Mouse (Mus musculus): ENCODE measurements around the gene Mobp. TPM values are rescaled to one million over a fixed set of nuclear protein-coding genes. Genes with fewer than 3 reads are reported as not detected.
A peak's percentile ranks its signal among the peaks of the same experiment; 100 is the strongest.

Mobp gene
- polyA plus RNA-seq, 2 experiments, result not detected

DNA sequence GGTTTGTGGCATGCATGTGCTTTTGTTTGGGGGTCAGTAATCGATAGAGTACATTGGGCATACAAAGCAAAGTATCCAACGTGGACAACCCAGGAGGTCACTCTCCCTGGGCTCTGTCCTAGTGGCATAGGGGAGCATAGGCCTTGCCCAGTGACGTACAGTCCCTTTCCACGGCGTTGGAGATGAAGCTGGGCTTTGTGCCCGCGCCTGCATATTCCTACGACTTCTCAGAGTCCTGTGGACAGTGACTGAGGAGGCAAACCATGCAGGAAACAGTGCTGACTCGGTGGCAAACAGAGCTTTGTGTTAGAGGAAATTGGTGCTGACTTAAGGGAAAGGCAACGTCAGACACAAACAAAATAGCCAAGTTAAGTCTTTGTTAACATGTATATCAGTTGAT, 20.2 kb upstream of the Mobp start:
- DNase-seq (ENCODE audit: low spot score) (no peak), ATAC-seq (ENCODE audit: low FRiP score, low read depth) (no peak)
- 73% methylated on average over 10 of the region's 10 CpGs for WGBS

DNA sequence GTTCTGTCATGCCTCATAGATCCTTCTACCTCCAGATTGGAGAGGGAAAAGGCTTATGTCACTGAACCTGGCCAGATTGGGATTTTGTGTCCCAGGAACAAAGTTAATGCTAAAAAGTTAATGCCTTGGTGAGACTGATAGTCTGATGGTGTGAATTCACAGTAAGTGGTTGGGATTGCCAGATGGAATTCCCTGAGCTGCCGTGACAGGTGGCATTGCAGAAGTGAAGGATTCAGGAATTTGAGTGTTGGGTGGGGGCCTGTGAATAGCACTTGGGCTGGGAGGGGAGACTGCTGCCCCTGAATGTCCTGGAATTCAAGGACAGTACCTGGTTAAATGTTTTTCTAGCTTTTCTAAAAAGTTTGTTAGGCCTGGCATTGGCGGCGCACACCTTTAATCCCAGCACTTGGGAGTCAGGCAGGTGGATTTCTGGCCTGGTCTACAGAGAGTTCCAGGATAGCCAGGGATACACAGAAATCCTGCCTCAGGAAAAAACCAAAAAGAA, 17.7 kb upstream of the Mobp start:
- no peak for DNase-seq (ENCODE audit: low spot score)
- Histone ChIP-seq H3K4me1 (ENCODE audit: control insufficient read depth, insufficient read depth, low read length) (peaks cover 11% of the 10 kb centered on the region), H3K27me3 (ENCODE audit: control insufficient read depth, insufficient read depth, low read length) (no peaks in the 10 kb centered on the region), H3K9ac (ENCODE audit: low read depth, low read length, severe bottlenecking) (no peak overlapping the region), H3K4me3 (replicated peaks; ENCODE audit: low read length) (no peak overlapping the region), H3K9me3 (ENCODE audit: control insufficient read depth, low read length) (no peaks in the 10 kb centered on the region), H3K4me2 (replicated peaks; ENCODE audit: low read depth, low read length, severe bottlenecking) (no peak overlapping the region), H3K27ac (replicated peaks; ENCODE audit: low read depth, low read length) (no peak overlapping the region), H3K36me3 (ENCODE audit: control insufficient read depth, insufficient read depth, low read length) (peaks cover 49% of the 10 kb centered on the region)
- no peak for TF ChIP-seq POLR2A (IDR thresholded peaks at IDR 0.05; ENCODE audit: borderline replicate concordance, extremely low read depth, insufficient read depth, insufficient read length)
- 86% methylated on average over 3 of the region's 3 CpGs for WGBS
- no peak for ATAC-seq (ENCODE audit: low FRiP score, low read depth)

More for the DNA sequence above, 20.2 kb upstream of the Mobp start:
- H3K9ac ChIP-seq (ENCODE audit: low read depth, low read length, severe bottlenecking), result peak overlapping the region; percentile 99
- peak overlapping the region; percentile 68 for H3K4me2 ChIP-seq (replicated peaks; ENCODE audit: low read depth, low read length, severe bottlenecking)
- peak overlapping the region; percentile 100 for H3K4me3 ChIP-seq (replicated peaks; ENCODE audit: low read length)
- H3K27ac ChIP-seq (replicated peaks; ENCODE audit: low read depth, low read length), result no peak overlapping the region
- peaks cover 50% of the 10 kb centered on the region for H3K36me3 ChIP-seq (ENCODE audit: control insufficient read depth, insufficient read depth, low read length)
- TF ChIP-seq POLR2A (IDR thresholded peaks at IDR 0.05; ENCODE audit: borderline replicate concordance, extremely low read depth, insufficient read depth, insufficient read length), result no peak
- H3K9me3 ChIP-seq (ENCODE audit: control insufficient read depth, low read length), result no peaks in the 10 kb centered on the region
- no peaks in the 10 kb centered on the region for H3K27me3 ChIP-seq (ENCODE audit: control insufficient read depth, insufficient read depth, low read length)
- peaks cover 12% of the 10 kb centered on the region for H3K4me1 ChIP-seq (ENCODE audit: control insufficient read depth, insufficient read depth, low read length)

- Histone ChIP-seq H3K4me1 (ENCODE audit: control insufficient read depth, insufficient read depth, low read length) (peaks cover 10% of the 10 kb centered on the region; the same call in 1 of the 2 replicates), H3K9me3 (ENCODE audit: control insufficient read depth, low read length) (no peaks in the 10 kb centered on the region), H3K4me3 (replicated peaks; ENCODE audit: low read length) (no peak overlapping the region), H3K9ac (ENCODE audit: low read depth, low read length, severe bottlenecking) (no peak overlapping the region), H3K27me3 (ENCODE audit: control insufficient read depth, insufficient read depth, low read length) (no peaks in the 10 kb centered on the region), H3K4me2 (replicated peaks; ENCODE audit: low read depth, low read length, severe bottlenecking) (no peak overlapping the region), H3K27ac (replicated peaks; ENCODE audit: low read depth, low read length) (no peak overlapping the region), H3K36me3 (ENCODE audit: control insufficient read depth, insufficient read depth, low read length) (peaks cover 49% of the 10 kb centered on the region)
- no peak for TF ChIP-seq POLR2A (IDR thresholded peaks at IDR 0.05; ENCODE audit: borderline replicate concordance, extremely low read depth, insufficient read depth, insufficient read length)
- DNase-seq (ENCODE audit: low spot score), result no peak
- WGBS, result 36% methylated on average over 8 of the region's 8 CpGs
- ATAC-seq (ENCODE audit: low FRiP score, low read depth), result no peak; the same call in 1 of the 2 replicates
These were observed 16.3 kb upstream of the Mobp start for GRCm38 (mm10) chr9:120132980-120133754.

GRCm38 (mm10) chr9:120133755-120134475, 15.6 kb upstream of the Mobp start:
- H3K36me3 ChIP-seq (ENCODE audit: control insufficient read depth, insufficient read depth, low read length), result peaks cover 45% of the 10 kb centered on the region
- ATAC-seq (ENCODE audit: low FRiP score, low read depth), result no peak
- peaks cover 4% of the 10 kb centered on the region; the same call in 1 of the 2 replicates for H3K4me1 ChIP-seq (ENCODE audit: control insufficient read depth, insufficient read depth, low read length)
- H3K27ac ChIP-seq (replicated peaks; ENCODE audit: low read depth, low read length), result no peak overlapping the region
- H3K9me3 ChIP-seq (ENCODE audit: control insufficient read depth, low read length), result no peaks in the 10 kb centered on the region
- TF ChIP-seq POLR2A (IDR thresholded peaks at IDR 0.05; ENCODE audit: borderline replicate concordance, extremely low read depth, insufficient read depth, insufficient read length), result no peak
- no peak overlapping the region for H3K4me2 ChIP-seq (replicated peaks; ENCODE audit: low read depth, low read length, severe bottlenecking)
- H3K4me3 ChIP-seq (replicated peaks; ENCODE audit: low read length), result no peak overlapping the region
- no peak for DNase-seq (ENCODE audit: low spot score)
- H3K27me3 ChIP-seq (ENCODE audit: control insufficient read depth, insufficient read depth, low read length), result no peaks in the 10 kb centered on the region
- H3K9ac ChIP-seq (ENCODE audit: low read depth, low read length, severe bottlenecking), result no peak overlapping the region
- 42% methylated on average over 6 of the region's 6 CpGs for WGBS

GRCm38 (mm10) chr9:120134529-120135160, 14.9 kb upstream of the Mobp start:
- 87% methylated on average over 13 of the region's 13 CpGs for WGBS
- no peaks in the 10 kb centered on the region for H3K4me1 ChIP-seq (ENCODE audit: control insufficient read depth, insufficient read depth, low read length)
- DNase-seq (ENCODE audit: low spot score) (no peak), ATAC-seq (ENCODE audit: low FRiP score, low read depth) (no peak)
- no peak for TF ChIP-seq POLR2A (IDR thresholded peaks at IDR 0.05; ENCODE audit: borderline replicate concordance, extremely low read depth, insufficient read depth, insufficient read length)
- H3K4me3 ChIP-seq (replicated peaks; ENCODE audit: low read length), result no peak overlapping the region
- H3K4me2 ChIP-seq (replicated peaks; ENCODE audit: low read depth, low read length, severe bottlenecking), result no peak overlapping the region
- H3K9ac ChIP-seq (ENCODE audit: low read depth, low read length, severe bottlenecking), result no peak overlapping the region
- H3K36me3 ChIP-seq (ENCODE audit: control insufficient read depth, insufficient read depth, low read length), result peaks cover 37% of the 10 kb centered on the region
- no peaks in the 10 kb centered on the region for H3K9me3 ChIP-seq (ENCODE audit: control insufficient read depth, low read length)
- H3K27ac ChIP-seq (replicated peaks; ENCODE audit: low read depth, low read length), result no peak overlapping the region
- no peaks in the 10 kb centered on the region for H3K27me3 ChIP-seq (ENCODE audit: control insufficient read depth, insufficient read depth, low read length)
